Mouse (Mus musculus) brain, embryonic 14.5 days (tissue): Measurements from ENCODE around the gene Gpc6.

Experiments
- CTCF ChIP-seq: fragments of 200-500 bp; IDR thresholded peaks from 2 replicates; pipeline ENCODE4 v1.5.1; 2012; ENCODE audit warnings: inconsistent platforms, mild to moderate bottlenecking, moderate library complexity, borderline replicate concordance; ENCODE audit not compliant: insufficient read depth, insufficient read length; ENCODE audit errors: extremely low read depth
- POLR2A ChIP-seq: fragments of 200-500 bp; IDR thresholded peaks from 2 replicates; pipeline ENCODE4 v1.6.1; 2012; ENCODE audit warnings: mild to moderate bottlenecking, inconsistent platforms, borderline replicate concordance; ENCODE audit not compliant: poor library complexity, insufficient read depth, insufficient read length, severe bottlenecking; ENCODE audit errors: extremely low read depth

DNA sequence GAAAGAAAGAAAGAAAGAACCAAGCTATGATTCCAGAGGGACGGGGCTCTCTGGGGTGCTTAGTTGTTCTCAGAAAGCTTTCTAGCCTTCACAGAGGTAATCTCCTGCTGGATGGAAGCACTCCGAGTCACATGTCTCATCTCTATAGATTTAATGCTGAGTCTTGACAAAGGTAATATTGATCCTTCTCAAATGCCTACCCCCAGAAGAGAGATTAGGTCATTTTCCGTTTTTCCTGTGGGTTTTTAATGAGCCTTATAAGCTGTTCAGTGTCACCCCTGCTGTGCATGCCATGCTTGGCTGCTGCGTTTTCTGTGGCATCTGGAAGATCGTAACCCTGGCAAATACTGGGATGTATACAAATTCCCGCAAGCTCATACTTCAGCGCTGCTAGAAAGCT is 527.0 kb downstream of the Gpc6 start:
- TF ChIP-seq POLR2A, result no peak
- no peak for TF ChIP-seq CTCF
